Mouse (Mus musculus): ENCODE measurements around the gene Atic. TPM values are rescaled to one million over a fixed set of nuclear protein-coding genes. Genes with fewer than 3 reads are reported as not detected.

Gene Atic
- polyA plus RNA-seq, 1 experiment: 16.6 TPM

DNA sequence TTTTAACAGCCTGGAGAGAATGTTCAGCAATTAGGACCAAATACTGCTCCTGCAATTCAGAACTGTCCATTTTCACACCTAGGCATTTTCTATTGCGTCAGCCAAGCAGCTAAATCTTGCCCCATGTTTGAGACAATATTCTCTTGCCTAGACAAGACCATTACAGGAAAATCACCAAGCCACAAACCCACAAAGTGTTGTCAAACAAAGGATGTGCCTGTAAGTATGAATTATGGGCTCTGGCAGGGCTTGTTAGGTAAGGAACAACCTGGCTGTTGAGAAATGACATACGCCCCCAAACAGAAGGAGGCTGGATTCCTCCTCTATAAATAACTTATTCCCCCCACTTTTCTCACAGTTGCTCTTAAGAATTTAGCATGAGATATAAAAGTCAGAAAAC, 64.6 kb downstream of the Atic start:
- TF ChIP-seq POLR2A (IDR thresholded peaks at IDR 0.05; ENCODE audit: borderline replicate concordance, low read depth, low read length): no peak
- TF ChIP-seq CTCF (IDR thresholded peaks at IDR 0.05; ENCODE audit: low read depth, low read length): no peak
- no peaks in the 10 kb centered on the region for H3K4me1 ChIP-seq (ENCODE audit: control insufficient read depth, insufficient read depth, low read length)

DNA sequence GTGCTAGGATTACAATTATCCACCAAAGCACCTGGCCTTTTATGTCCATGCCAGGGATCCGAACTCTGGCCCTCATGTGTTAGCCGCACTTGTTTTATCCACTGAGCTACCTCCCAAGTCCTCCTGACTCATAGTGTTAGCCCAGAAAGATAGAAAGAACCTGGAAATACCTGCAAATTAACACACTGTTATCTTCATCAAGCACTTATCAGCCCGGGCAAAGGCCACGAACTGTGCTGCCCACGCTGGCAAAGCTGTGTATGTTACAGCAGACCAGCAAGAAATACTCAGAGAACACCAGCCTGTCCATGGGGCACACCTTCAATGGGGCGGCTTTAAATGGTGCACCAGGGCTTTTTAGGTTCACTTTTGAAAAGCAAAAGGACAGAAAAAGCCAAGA, 66.7 kb downstream of the Atic start:
- no peak overlapping the region for H3K4me3 ChIP-seq (ENCODE audit: insufficient read depth, low read length)
- H3K4me1 ChIP-seq (ENCODE audit: control insufficient read depth, insufficient read depth, low read length): no peaks in the 10 kb centered on the region
- no peak for TF ChIP-seq POLR2A (IDR thresholded peaks at IDR 0.05; ENCODE audit: borderline replicate concordance, low read depth, low read length)
- TF ChIP-seq CTCF (IDR thresholded peaks at IDR 0.05; ENCODE audit: low read depth, low read length): no peak
- H3K27ac ChIP-seq (ENCODE audit: insufficient read depth, low read depth, low read length): no peak overlapping the region

More for the DNA sequence above, 64.6 kb downstream of the Atic start:
- Histone ChIP-seq H3K4me3 (ENCODE audit: insufficient read depth, low read length) (no peak overlapping the region), H3K27ac (ENCODE audit: insufficient read depth, low read depth, low read length) (no peak overlapping the region)

Other genes starting within 250 kb of the Atic start
- gene Abca12, start 142.2 kb upstream of the Atic start, polyA plus RNA-seq (2012; ENCODE audit: insufficient read depth, insufficient read length, missing spikeins): not detected in 2 replicates
- gene Fn1, start 96.0 kb downstream of the Atic start, polyA plus RNA-seq (2012; ENCODE audit: insufficient read depth, insufficient read length, missing spikeins): 9.8 and 10.9 TPM in 2 replicates

All from bone marrow macrophage, adult 2 months (primary cell).